Comparison of ENCODE assay signal across 22 mouse cellular contexts in the genomic region with DNA sequence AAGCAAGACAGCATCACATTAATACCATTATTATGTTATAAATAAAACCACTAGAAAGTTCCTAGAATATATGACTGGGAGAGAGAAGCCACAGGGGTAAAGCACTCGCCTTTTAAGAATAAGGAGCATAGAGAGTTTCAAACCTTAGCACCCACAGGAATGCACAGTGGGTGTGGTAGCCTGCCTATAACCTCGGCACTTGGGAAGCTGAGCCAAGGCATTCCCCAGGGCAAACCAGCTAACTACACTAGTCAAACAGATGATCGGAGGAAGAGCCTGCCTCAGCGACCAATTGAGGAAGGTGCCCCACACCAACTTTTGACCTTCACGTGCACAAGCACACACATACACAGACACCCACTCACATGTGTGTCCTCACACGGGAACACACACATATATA. TPM values are rescaled to one million over a fixed set of nuclear protein-coding genes. Genes with fewer than 3 reads are reported as not detected.
DNase-seq lines count a peak whose midpoint lies in the region; ATAC-seq and TF ChIP-seq lines count a peak whose summit lies in the region.
"Had no signal": no experiment of that assay in that cellular context is flagged by ENCODE, and none has a peak within 500 bp of the region (broad histone marks: within the 10 kb centered on the region; RNA-seq: fewer than 3 reads in every experiment).

No protein-coding gene starts in this region.

- no peak overlapping the region for H3K4me3 ChIP-seq in intestine, embryonic 14.5 days (ENCODE audit: low read depth, low read length)
- no peak overlapping the region for H3K4me3 ChIP-seq in intestine, embryonic 15.5 days (replicated peaks)
- H3K4me3 ChIP-seq in lung, embryonic 16.5 days (ENCODE audit: low read length), result no peak overlapping the region
- no peak overlapping the region for H3K4me3 ChIP-seq in lung, adult 2 months (replicated peaks; ENCODE audit: extremely low read depth, low read depth, low read length)
- H3K4me3 ChIP-seq: embryonic facial prominence, embryonic 15.5 days; erythroblast, embryonic 14.5 days; forebrain, embryonic 10.5 days; gastrocnemius, adult 2 months; heart, embryonic 15.5 days; hindbrain, embryonic 10.5 days had no signal

- H3K36me3 ChIP-seq in intestine, embryonic 14.5 days (ENCODE audit: control insufficient read depth, insufficient read depth, low read length), result no peaks in the 10 kb centered on the region
- no peaks in the 10 kb centered on the region for H3K36me3 ChIP-seq in intestine, embryonic 15.5 days
- no peaks in the 10 kb centered on the region for H3K36me3 ChIP-seq in lung, embryonic 16.5 days (ENCODE audit: control insufficient read depth, insufficient read depth, low read length)
- H3K36me3 ChIP-seq: embryonic facial prominence, embryonic 15.5 days; forebrain, embryonic 10.5 days; G1E; heart, embryonic 15.5 days; hindbrain, embryonic 10.5 days had no signal

- H3K9ac ChIP-seq in intestine, embryonic 14.5 days (ENCODE audit: low read length), result no peak overlapping the region
- no peak overlapping the region for H3K9ac ChIP-seq in intestine, embryonic 15.5 days
- no peak overlapping the region for H3K9ac ChIP-seq in lung, embryonic 16.5 days (ENCODE audit: low read length)
- H3K9ac ChIP-seq: embryonic facial prominence, embryonic 15.5 days; heart, embryonic 15.5 days; hindbrain, embryonic 14.5 days had no signal

- no peak for TF ChIP-seq CTCF in lung, adult 2 months (IDR thresholded peaks at IDR 0.05; ENCODE audit: insufficient read depth, low read length)

- H3K4me1 ChIP-seq in intestine, embryonic 14.5 days (replicated peaks; ENCODE audit: control insufficient read depth, insufficient read depth, low read length), result no peaks in the 10 kb centered on the region
- H3K4me1 ChIP-seq in intestine, embryonic 15.5 days (replicated peaks), result no peaks in the 10 kb centered on the region
- H3K4me1 ChIP-seq in lung, embryonic 16.5 days (replicated peaks; ENCODE audit: control insufficient read depth, insufficient read depth, low read length), result peaks cover 4% of the 10 kb centered on the region; the same call in 1 of the 2 replicates
- no peaks in the 10 kb centered on the region for H3K4me1 ChIP-seq in lung, adult 2 months (ENCODE audit: control insufficient read depth, insufficient read depth, low read length)
- H3K4me1 ChIP-seq: embryonic facial prominence, embryonic 15.5 days; heart, embryonic 15.5 days had no signal

- TF ChIP-seq POLR2A in lung, adult 2 months (IDR thresholded peaks at IDR 0.05; ENCODE audit: borderline replicate concordance, extremely low read depth, low read depth, low read length), result no peak

- H3K27ac ChIP-seq in intestine, embryonic 14.5 days (ENCODE audit: low read depth), result no peak overlapping the region
- no peak overlapping the region for H3K27ac ChIP-seq in intestine, embryonic 15.5 days
- H3K27ac ChIP-seq in lung, embryonic 16.5 days (ENCODE audit: low read length), result no peak overlapping the region
- H3K27ac ChIP-seq: embryonic facial prominence, embryonic 15.5 days; forebrain, embryonic 10.5 days; gastrocnemius, adult 2 months; heart, embryonic 15.5 days; hindbrain, embryonic 10.5 days; hindbrain, embryonic 14.5 days had no signal

- no peaks in the 10 kb centered on the region for H3K9me3 ChIP-seq in intestine, embryonic 14.5 days (ENCODE audit: control insufficient read depth, low read length)
- H3K9me3 ChIP-seq in intestine, embryonic 15.5 days, result no peaks in the 10 kb centered on the region
- H3K9me3 ChIP-seq in lung, embryonic 16.5 days (ENCODE audit: control insufficient read depth, low read length), result no peaks in the 10 kb centered on the region
- H3K9me3 ChIP-seq: embryonic facial prominence, embryonic 15.5 days; forebrain, embryonic 10.5 days; G1E; heart, embryonic 15.5 days; hindbrain, embryonic 10.5 days had no signal

- peak; percentile 32 for DNase-seq in cerebellum, adult 9-11 months
- DNase-seq in cerebellum, adult 8-10 months, result no peak
- peak; percentile 16 for DNase-seq in intestine, embryonic 14.5 days (ENCODE audit: low spot score)
- DNase-seq in lung, adult 2 months, result no peak
- DNase-seq in NIH3T3 (ENCODE audit: low read depth), result peak; percentile 53
- DNase-seq: adrenal gland, postnatal 10 days; B cell, adult 2 months; embryo, embryonic 11 days; gastrocnemius, adult 2 months; gastrocnemius, postnatal 25 days had no signal

- no peak overlapping the region for H3K4me2 ChIP-seq in intestine, embryonic 14.5 days (ENCODE audit: low read length)
- H3K4me2 ChIP-seq in intestine, embryonic 15.5 days (replicated peaks), result no peak overlapping the region
- no peak overlapping the region for H3K4me2 ChIP-seq in lung, embryonic 16.5 days (ENCODE audit: low read depth, low read length)
- H3K4me2 ChIP-seq: embryonic facial prominence, embryonic 15.5 days; heart, embryonic 15.5 days; hindbrain, embryonic 14.5 days had no signal

- WGBS in intestine, embryonic 14.5 days, result 77% methylated on average over 6 of the region's 6 CpGs
- WGBS in intestine, embryonic 15.5 days, result 76% methylated on average over 6 of the region's 6 CpGs
- 50% methylated on average over 6 of the region's 6 CpGs for WGBS in lung, embryonic 16.5 days
- WGBS in lung, adult 2 months, result 61% methylated on average over 6 of the region's 6 CpGs

- no peak for ATAC-seq in intestine, embryonic 14.5 days (replicated peaks; ENCODE audit: low FRiP score, low TSS enrichment, low read depth)
- no peak for ATAC-seq in intestine, embryonic 15.5 days
- peak; percentile 19; the same call in 1 of the 2 replicates for ATAC-seq in lung, embryonic 16.5 days (ENCODE audit: low read depth)
- ATAC-seq: CD4-positive, CD25-positive, alpha-beta regulatory T cell, adult 4 months; forebrain, embryonic 14.5 days; intestine, postnatal 0 days had no signal

- H3K27me3 ChIP-seq in intestine, embryonic 14.5 days (replicated peaks; ENCODE audit: control insufficient read depth, insufficient read depth, low read length), result no peaks in the 10 kb centered on the region
- H3K27me3 ChIP-seq in intestine, embryonic 15.5 days (replicated peaks), result no peaks in the 10 kb centered on the region
- no peaks in the 10 kb centered on the region for H3K27me3 ChIP-seq in lung, embryonic 16.5 days (ENCODE audit: control insufficient read depth, insufficient read depth, low read depth, low read length)
- H3K27me3 ChIP-seq: embryonic facial prominence, embryonic 15.5 days; heart, embryonic 15.5 days had no signal

RNA-seq across cellular contexts. Expression of gene Il16, which starts 14.2 kb away (rescaled TPM):
- 3.4 and 3.7 TPM in 2 replicates for polyA plus RNA-seq in intestine, embryonic 14.5 days (2014; fragmentation: Nextera tagmentation; extraction: Ambion mirVana)
- polyA plus RNA-seq in intestine, embryonic 15.5 days (2015; fragmentation: Nextera tagmentation; extraction: Ambion mirVana), result 3.9 and 4.5 TPM in 2 replicates
- polyA plus RNA-seq in lung, embryonic 16.5 days (2015; fragmentation: Nextera tagmentation; extraction: Ambion mirVana), result 4.5 and 7.3 TPM in 2 replicates
- polyA plus RNA-seq in lung, adult 2 months (2012; rRNA removed), result 12.0 and 15.7 TPM in 2 replicates

Comparison
In these comparisons a context has a peak if more than half of its experiments do, and no peak if none do; other contexts are left out.
1. DNase-seq: peak in cerebellum, adult 9-11 months (single experiment), intestine, embryonic 14.5 days (single experiment) and NIH3T3 (single experiment); none in cerebellum, adult 8-10 months (single experiment) and lung, adult 2 months (single experiment).